Mouse (Mus musculus) layer of hippocampus, postnatal 25 days (tissue): ENCODE measurements around the gene Bag1. TPM values are rescaled to one million over a fixed set of nuclear protein-coding genes. Genes with fewer than 3 reads are reported as not detected.
"Not testable (repeated sequence)": the region's sequence is repeated elsewhere in the genome, so short reads cannot be mapped to it uniquely, and the experiment has no call there.

Experiments
- DNase-seq, 2 experiments: peaks; one replicate each; pipeline ENCODE4 v3.0.0; 2022; ENCODE audit warnings: mixed read lengths in 2 of 2, low spot score in 1 of 2; ENCODE audit errors: extremely low spot score in 1 of 2
- total RNA-seq, 2 experiments: library from RNA; stranded (reverse); gene quantifications; 2 replicates each; pipeline ENCODE4 v1.2.3; 2021

The Bag1 gene
- total RNA-seq, 2 experiments from 2014 or later, result 144 to 165 TPM

DNA sequence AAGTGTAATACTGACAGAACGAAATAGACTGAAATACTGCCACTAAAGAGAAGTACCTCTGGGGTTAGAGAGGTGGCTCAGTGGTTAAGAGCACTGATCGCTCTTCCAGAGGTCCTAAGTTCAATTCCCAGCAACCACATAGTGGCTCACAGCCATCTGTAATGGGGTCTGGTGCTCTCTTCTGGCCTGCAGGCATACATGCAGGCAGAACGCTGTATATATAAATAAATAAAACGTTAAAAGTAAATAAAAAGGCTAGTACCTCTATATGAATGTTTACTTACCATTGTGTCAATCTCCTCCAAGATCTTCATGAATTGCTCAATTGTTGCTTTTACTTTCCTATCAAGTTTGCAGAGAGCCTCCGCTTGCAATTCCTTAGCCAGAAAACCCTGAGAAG is 9.3 kb downstream of the Bag1 start:
- no peak for DNase-seq

DNA sequence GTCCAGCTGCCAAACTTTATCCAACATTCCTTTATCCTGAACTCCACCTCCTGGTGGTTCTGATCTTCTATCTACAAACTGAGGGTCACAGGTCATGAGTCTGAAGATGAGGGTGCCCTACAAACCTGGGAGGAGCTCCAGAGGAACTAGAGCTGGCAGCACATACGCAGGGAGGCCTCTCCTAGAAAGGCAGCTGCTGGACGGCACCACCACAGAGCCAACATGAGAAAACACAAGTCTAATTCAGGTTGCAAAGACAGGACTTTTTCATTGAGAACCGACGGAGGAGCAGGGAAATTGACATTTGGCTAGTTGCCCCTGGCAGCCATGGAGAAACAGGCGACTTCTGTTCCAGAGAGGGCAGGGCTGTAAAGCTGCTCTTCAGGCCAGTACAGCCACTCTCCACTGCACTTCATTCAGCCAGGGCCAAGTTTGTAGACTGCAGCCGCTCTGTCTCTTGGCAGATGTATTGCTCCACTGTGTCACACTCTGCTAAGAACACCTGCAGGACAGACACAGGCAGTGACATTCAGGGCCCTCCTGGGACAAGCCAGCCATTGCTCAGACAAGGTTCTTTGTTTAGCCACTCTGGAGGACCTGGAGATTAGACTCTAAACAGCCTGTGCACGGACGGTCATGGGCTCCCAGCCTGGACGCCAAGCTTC is 11.8 kb downstream of the Bag1 start:
- DNase-seq, result peak; percentile 17 to 37

GRCm38 (mm10) chr4:40934369-40934768 is 13.7 kb downstream of the Bag1 start:
- not testable (repeated sequence) for DNase-seq

- no peak for DNase-seq
Measured at GRCm38 (mm10) chr4:40933694-40934093, 14.4 kb downstream of the Bag1 start.

DNA sequence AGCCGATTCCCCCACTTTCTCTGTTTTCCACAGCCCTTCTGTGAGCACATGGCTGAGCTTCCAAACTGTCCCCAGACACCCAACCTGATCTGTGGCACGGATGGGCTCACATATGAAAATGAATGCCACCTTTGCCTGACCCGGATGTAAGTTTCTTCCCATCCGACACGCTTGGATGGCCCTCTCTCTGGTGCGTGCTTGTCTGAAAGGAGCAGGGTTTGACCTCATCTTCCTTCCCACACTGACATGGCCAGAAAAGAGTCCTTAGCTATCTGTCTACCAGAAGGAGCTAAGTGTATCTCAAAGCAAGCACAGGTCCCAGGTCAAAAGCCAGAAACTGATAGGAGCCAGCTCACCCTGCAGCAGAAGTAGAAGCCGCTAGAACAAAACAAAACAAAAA is 19.0 kb downstream of the Bag1 start:
- DNase-seq, result no peak

GRCm38 (mm10) chr4:40925568-40925967 is 22.5 kb downstream of the Bag1 start:
- no peak for DNase-seq

- DNase-seq, result no peak
Measured at GRCm38 (mm10) chr4:40923087-40923651, 24.9 kb downstream of the Bag1 start.

GRCm38 (mm10) chr4:40921288-40921687 is 26.8 kb downstream of the Bag1 start:
- DNase-seq, result no peak

DNA sequence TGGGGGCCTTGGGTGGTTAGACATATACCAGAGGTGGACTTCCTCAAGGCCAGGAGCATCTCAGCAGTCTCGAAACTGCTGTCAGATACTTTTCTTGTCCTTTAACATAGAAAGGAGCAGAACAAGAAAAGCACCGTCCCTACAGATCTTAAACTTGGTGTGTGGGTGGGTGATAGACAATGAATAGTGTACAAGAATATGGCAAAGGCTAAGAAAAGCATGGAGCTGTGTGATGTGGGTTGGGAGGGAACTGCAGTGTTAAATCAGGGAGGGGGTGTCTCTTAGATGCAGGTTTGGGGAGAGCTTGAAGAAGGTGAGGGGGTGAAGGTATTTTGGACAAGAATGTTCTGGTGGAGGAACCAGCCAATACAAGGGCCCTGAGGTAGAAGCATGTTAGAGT is 27.5 kb downstream of the Bag1 start:
- no peak for DNase-seq

GRCm38 (mm10) chr4:40919785-40920184 is 28.3 kb downstream of the Bag1 start, which contains the start of gene Spink4:
Gene Spink4, plus strand, starts transcription at chr4:40920052.
- no peak for DNase-seq

DNA sequence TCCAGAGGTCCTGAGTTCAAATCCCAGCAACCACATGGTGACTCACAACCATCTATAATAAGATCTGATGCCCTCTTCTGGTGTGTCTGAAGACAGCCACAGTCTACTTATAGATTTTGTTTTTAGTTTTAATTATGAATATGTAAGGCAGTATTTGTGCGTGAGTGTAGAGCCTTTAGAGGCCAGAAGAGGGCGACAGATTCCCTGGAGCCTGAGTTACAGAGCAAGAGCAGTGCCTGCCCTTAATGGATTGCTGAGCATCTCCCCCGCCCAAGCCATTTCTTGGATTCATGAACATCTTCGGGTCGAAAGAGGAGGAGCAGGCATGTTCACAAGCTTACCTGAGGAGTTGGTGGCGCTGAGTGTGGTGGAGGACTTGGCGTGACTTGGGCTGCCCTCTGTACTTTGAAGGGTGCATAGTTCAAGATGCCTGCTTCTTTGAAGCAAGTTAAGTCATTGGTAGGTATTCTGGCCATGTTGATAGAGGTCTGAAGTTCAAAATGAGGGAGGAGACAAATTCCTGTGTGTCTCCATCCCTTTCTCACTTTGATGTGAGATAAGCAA is 31.4 kb downstream of the Bag1 start:
- DNase-seq, result no peak

- no peak for DNase-seq
Measured at GRCm38 (mm10) chr4:40915947-40916346, 32.1 kb downstream of the Bag1 start.

DNA sequence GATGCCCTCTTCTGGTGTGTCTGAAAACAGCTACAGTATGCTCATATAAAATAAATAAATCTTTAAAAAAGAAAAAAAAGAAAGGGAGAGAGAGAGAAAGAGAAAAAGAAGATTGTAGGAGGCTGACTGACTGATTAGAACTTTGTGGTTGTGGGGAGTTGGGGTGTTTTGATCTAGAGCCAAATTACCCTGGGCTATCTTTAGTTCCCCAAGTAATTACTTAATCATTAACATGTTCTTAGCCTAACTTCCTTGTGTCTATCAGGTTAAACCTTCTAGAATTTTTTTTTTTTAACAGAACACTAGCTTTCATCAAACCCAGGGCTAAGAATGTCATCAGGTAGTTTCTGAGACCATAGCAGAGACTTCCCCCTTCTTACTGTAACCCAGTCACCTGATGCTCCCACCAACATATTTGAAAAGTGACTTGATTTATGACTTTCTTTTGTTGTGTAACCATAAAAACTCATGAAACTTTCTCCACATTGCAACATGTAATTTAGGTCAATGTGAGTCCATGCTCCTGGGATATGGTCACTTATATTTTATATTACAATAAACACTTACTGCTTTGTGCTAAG is 33.7 kb downstream of the Bag1 start:
- DNase-seq, result no peak

DNA sequence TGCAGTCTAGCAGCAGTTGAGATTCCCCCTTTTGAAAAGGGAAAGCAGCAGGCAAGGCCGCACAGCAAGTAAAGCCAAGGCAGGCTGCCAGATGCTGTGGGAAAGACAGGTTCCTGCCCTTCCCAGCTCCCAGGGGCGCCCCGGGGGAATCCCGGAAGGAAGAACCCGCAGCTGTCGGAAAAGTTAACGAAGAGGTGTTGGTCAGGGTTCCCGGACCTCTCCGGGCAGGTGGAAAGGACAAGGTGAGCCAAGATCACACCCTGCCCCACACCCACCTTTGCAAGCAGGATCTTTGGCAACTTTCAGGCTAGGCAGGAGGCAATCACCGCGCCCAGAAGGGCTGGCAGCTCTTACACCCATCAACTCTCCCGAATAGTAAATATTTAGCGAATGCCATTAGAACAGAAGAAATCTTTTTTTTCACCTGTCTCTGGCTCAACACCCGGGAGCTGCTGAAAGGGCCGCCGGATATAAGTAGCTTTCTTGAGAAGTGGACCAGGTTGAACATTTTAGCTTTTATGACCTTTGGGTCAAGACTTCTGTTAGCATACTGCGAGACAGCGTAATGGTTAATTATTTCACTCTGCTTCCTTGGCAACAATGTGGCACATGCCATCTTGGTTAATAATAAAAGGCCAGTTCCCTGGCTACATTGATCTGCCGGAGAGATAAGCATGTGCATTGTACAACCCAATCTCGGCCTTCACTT is 39.7 kb downstream of the Bag1 start:
- no peak for DNase-seq

- DNase-seq, result no peak
Measured at GRCm38 (mm10) chr4:40906298-40906697, 41.8 kb downstream of the Bag1 start.

- DNase-seq, result no peak
Measured at GRCm38 (mm10) chr4:40900612-40901011, 47.5 kb downstream of the Bag1 start.

- no peak for DNase-seq
Measured at GRCm38 (mm10) chr4:40900071-40900470, 48.0 kb downstream of the Bag1 start.

- DNase-seq, result no peak
Measured at GRCm38 (mm10) chr4:40899264-40899663, 48.8 kb downstream of the Bag1 start.

- no peak for DNase-seq
Measured at GRCm38 (mm10) chr4:40898476-40899044, 49.5 kb downstream of the Bag1 start.

DNA sequence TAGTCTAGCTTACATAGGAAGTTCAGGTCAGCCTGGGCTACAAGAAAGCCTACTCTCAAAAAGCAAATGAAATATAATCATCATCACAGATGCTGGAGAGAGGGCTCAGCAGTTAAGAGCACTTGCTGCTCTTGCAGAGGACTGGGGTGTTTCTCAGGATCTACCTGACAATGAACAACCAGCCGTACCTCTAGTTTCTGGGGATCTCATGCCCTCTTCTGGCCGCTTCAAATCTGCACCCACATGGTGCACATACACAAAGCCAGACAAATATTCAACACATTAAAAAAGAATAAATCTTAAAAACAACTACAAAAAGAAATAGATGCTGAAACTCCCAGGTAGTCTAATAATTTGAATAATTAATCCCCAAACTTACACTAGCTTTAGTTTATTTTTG is 52.4 kb downstream of the Bag1 start:
- no peak for DNase-seq

DNA sequence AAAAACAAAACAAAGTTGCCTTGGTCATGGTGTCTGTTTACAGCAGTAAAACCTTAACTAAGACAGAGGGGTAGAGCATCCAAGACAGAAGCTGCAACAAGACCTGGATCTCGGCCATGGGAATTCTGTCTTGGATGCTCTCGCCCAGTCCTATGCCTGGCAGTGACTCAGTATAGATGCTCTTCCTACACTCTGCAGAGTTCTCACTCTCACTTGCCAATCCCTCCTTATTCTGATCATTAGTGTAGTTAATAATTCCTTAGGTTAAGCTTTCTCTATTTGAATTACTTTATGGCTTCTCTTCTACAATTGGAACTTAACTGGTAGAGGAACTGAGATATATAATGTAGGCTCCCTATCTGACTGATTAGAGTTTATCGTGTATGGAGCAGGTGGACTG is 53.0 kb downstream of the Bag1 start:
- no peak for DNase-seq
